Mouse (Mus musculus) heart, embryonic 16.5 days (tissue): ENCODE measurements around the gene Arrdc2. TPM values are rescaled to one million over a fixed set of nuclear protein-coding genes. Genes with fewer than 3 reads are reported as not detected.
A peak's percentile ranks its signal among the peaks of the same experiment; 100 is the strongest.

Experiments
- ATAC-seq: fragments of 200-750 bp; cut with Nextera tagmentation; replicated peaks from 2 replicates; pipeline ENCODE4 v1.8.0; 2017; ENCODE audit warnings: moderate number of reproducible peaks; ENCODE audit not compliant: insufficient read depth, low FRiP score; ENCODE audit errors: extremely low read depth
- H3K27ac ChIP-seq: fragments of 300-500 bp; sonication (generic); 2 replicates; pipeline ENCODE4 v1.5.1; 2014; ENCODE audit warnings: mild to moderate bottlenecking, low read length, control low read depth, moderate library complexity
- H3K27me3 ChIP-seq: fragments of 300-500 bp; sonication (generic); 2 replicates; pipeline ENCODE4 v1.6.1; 2014; ENCODE audit warnings: low read length, mixed read lengths; ENCODE audit not compliant: control insufficient read depth, insufficient read depth
- H3K36me3 ChIP-seq: fragments of 300-500 bp; sonication (generic); 2 replicates; pipeline ENCODE4 v1.6.1; 2014; ENCODE audit not compliant: control insufficient read depth, insufficient read depth
- H3K4me1 ChIP-seq: fragments of 300-500 bp; sonication (generic); 2 replicates; pipeline ENCODE4 v1.6.1; 2014; ENCODE audit warnings: low read length, mixed read lengths; ENCODE audit not compliant: control insufficient read depth, insufficient read depth
- H3K4me2 ChIP-seq: fragments of 300-500 bp; sonication (generic); 2 replicates; pipeline ENCODE4 v1.6.1; 2014; ENCODE audit warnings: low read depth, mild to moderate bottlenecking, control low read depth, low read length
- H3K4me3 ChIP-seq: fragments of 300-500 bp; sonication (generic); 2 replicates; pipeline ENCODE4 v1.5.1; 2014; ENCODE audit warnings: mild to moderate bottlenecking, control low read depth, low read length
- H3K9ac ChIP-seq: fragments of 300-500 bp; sonication (generic); 2 replicates; pipeline ENCODE4 v1.6.1; 2014; ENCODE audit warnings: low read length, control low read depth
- H3K9me3 ChIP-seq: fragments of 300-500 bp; sonication (generic); replicated peaks from 2 replicates; pipeline ENCODE4 v1.6.1; 2016; ENCODE audit warnings: low read length; ENCODE audit not compliant: control insufficient read depth
- WGBS: fragments of 180-500 bp; shearing (Covaris S2); extraction: QIAGEN DNeasy Blood & Tissue Kit; methylation state at CpG from one replicate; pipeline ENCODE4 v1.1.7; 2014; 5-methylcytosine and 5-hydroxymethylcytosine counted together
- polyA plus RNA-seq: library from polyadenylated mRNA; unstranded; fragments of >200 nt; fragmentation: Nextera tagmentation; extraction: Ambion mirVana; gene quantifications from 2 replicates; pipeline ENCODE4 v1.2.1, GENCODE M21; 2015

Gene Arrdc2
- polyA plus RNA-seq, 1 experiment from 2014 or later: 3.7 TPM

DNA sequence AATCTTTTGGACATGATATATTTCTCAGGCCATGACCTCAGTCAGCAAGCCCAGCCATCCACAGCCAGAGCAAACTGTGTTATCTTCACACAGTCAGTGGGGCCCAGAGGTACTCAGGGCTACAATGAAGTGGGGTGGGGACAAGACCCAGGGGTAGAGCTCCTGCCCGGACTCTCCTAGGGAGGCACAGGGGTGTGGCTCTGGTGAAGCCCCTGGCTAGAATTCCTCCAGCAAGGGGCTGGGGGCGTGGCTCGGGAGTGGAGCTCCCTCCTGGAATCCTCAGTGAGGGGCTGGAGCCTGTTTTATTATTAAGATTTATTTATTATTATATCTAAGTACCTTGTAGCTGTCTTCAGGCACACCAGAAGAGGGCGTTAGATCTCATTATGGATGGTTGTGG, 36.9 kb upstream of the Arrdc2 start:
- Histone ChIP-seq H3K27me3 (no peaks in the 10 kb centered on the region), H3K36me3 (no peaks in the 10 kb centered on the region), H3K9ac (no peak overlapping the region), H3K27ac (no peak overlapping the region), H3K4me3 (no peak overlapping the region), H3K4me1 (peaks cover 19% of the 10 kb centered on the region), H3K9me3 (no peaks in the 10 kb centered on the region), H3K4me2 (no peak overlapping the region)
- WGBS: 52% methylated on average over 4 of the region's 4 CpGs
- ATAC-seq: no peak

GRCm38 (mm10) chr8:70874441-70874840, 34.9 kb upstream of the Arrdc2 start:
- Histone ChIP-seq H3K36me3 (no peaks in the 10 kb centered on the region), H3K9me3 (no peaks in the 10 kb centered on the region), H3K27me3 (no peaks in the 10 kb centered on the region), H3K4me1 (peaks cover 6% of the 10 kb centered on the region; the same call in 1 of the 2 replicates), H3K27ac (no peak overlapping the region), H3K4me2 (no peak overlapping the region), H3K4me3 (no peak overlapping the region), H3K9ac (no peak overlapping the region)
- WGBS: 87% methylated on average over 13 of the region's 13 CpGs
- no peak for ATAC-seq

- Histone ChIP-seq H3K4me3 (peak within 1 kb of the TSS; percentile 83), H3K36me3 (no peaks in the 10 kb centered on the region), H3K27me3 (no peaks in the 10 kb centered on the region), H3K27ac (peak within 1 kb of the TSS; percentile 85), H3K9ac (peak within 1 kb of the TSS; percentile 82), H3K9me3 (no peaks in the 10 kb centered on the region), H3K4me2 (peak within 1 kb of the TSS; percentile 98), H3K4me1 (peaks cover 15% of the 10 kb centered on the region)
- 1% methylated on average over 46 of the region's 46 CpGs for WGBS
- peak; percentile 88 for ATAC-seq
Measured at GRCm38 (mm10) chr8:70873364-70873985, 34.0 kb upstream of the Arrdc2 start, which contains the start of gene Ccdc124. Ccdc124 (minus strand) TSS chr8:70873935.

GRCm38 (mm10) chr8:70872643-70873363, 33.3 kb upstream of the Arrdc2 start:
- no peaks in the 10 kb centered on the region for H3K36me3 ChIP-seq

GRCm38 (mm10) chr8:70871195-70871807, 31.8 kb upstream of the Arrdc2 start:
- Histone ChIP-seq H3K4me2 (no peak overlapping the region), H3K36me3 (no peaks in the 10 kb centered on the region), H3K9me3 (no peaks in the 10 kb centered on the region), H3K9ac (no peak overlapping the region; the same call in 1 of the 2 replicates), H3K4me3 (no peak overlapping the region), H3K27ac (no peak overlapping the region; the same call in 1 of the 2 replicates), H3K4me1 (peaks cover 20% of the 10 kb centered on the region), H3K27me3 (no peaks in the 10 kb centered on the region)
- ATAC-seq: no peak
- 75% methylated on average over 5 of the region's 5 CpGs for WGBS

More at GRCm38 (mm10) chr8:70872643-70873363, 33.3 kb upstream of the Arrdc2 start:
- Histone ChIP-seq H3K4me3 (peak overlapping the region; percentile 83), H3K27me3 (no peaks in the 10 kb centered on the region), H3K4me2 (peak overlapping the region; percentile 98), H3K27ac (peak overlapping the region; percentile 85), H3K9me3 (no peaks in the 10 kb centered on the region), H3K9ac (peak overlapping the region; percentile 82), H3K4me1 (peaks cover 18% of the 10 kb centered on the region)
- no peak for ATAC-seq
- WGBS: 4% methylated on average over 31 of the region's 31 CpGs

DNA sequence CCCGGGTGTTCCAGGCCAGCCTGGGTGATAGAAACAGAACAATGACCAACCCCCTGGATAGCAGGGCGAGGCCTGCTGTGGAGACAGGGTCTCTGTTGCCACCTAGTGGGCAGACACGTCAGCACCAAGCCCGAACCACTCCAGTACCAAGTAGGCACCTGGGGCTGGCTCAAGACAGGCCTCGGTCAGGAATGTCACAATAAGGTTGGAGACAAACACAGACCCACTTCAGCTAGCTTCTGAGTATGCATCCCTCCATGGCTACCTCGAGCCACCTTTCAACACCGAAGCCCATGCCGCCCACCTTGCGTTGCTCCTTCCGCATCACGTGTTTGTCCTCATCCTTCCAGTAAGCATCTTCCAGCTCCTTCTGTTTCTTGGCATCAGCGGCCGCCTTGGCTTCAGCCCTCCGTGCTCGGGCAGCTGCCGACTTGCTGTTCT, 30.1 kb upstream of the Arrdc2 start:
- H3K27ac ChIP-seq: no peak overlapping the region
- no peak for ATAC-seq
- no peaks in the 10 kb centered on the region for H3K9me3 ChIP-seq
- no peaks in the 10 kb centered on the region for H3K27me3 ChIP-seq
- no peak overlapping the region for H3K9ac ChIP-seq
- H3K36me3 ChIP-seq: no peaks in the 10 kb centered on the region
- WGBS: 46% methylated on average over 16 of the region's 16 CpGs
- H3K4me2 ChIP-seq: no peak overlapping the region
- peaks cover 27% of the 10 kb centered on the region for H3K4me1 ChIP-seq
- H3K4me3 ChIP-seq: no peak overlapping the region

DNA sequence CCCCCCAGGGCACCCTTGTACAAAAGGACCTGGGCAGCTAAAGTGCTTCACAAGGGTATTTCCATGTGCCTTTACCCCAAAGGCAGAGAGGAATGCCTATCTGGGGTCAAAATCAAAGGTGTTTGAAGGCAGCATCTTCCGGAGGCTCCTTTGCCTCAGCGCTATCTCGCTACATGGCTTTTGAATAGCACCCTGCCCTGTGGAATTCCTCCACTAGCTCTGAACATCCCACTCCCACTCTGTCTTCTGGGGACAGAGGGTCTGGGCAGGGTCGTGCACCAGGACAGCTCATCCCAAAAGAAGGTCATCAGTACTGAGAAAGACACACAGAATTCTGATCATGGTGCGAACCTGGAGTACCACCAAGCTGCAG, 29.7 kb upstream of the Arrdc2 start:
- 50% methylated on average over 5 of the region's 5 CpGs for WGBS
- H3K4me2 ChIP-seq: no peak overlapping the region
- H3K27ac ChIP-seq: 0 out of 2 replicates have a peak overlapping the region, but pooled peaks have one; percentile 2
- H3K36me3 ChIP-seq: no peaks in the 10 kb centered on the region
- H3K27me3 ChIP-seq: no peaks in the 10 kb centered on the region
- no peak overlapping the region for H3K4me3 ChIP-seq
- H3K9me3 ChIP-seq: no peaks in the 10 kb centered on the region
- H3K9ac ChIP-seq: peak overlapping the region; percentile 42; the same call in 1 of the 2 replicates
- peaks cover 31% of the 10 kb centered on the region for H3K4me1 ChIP-seq
- ATAC-seq: no peak

DNA sequence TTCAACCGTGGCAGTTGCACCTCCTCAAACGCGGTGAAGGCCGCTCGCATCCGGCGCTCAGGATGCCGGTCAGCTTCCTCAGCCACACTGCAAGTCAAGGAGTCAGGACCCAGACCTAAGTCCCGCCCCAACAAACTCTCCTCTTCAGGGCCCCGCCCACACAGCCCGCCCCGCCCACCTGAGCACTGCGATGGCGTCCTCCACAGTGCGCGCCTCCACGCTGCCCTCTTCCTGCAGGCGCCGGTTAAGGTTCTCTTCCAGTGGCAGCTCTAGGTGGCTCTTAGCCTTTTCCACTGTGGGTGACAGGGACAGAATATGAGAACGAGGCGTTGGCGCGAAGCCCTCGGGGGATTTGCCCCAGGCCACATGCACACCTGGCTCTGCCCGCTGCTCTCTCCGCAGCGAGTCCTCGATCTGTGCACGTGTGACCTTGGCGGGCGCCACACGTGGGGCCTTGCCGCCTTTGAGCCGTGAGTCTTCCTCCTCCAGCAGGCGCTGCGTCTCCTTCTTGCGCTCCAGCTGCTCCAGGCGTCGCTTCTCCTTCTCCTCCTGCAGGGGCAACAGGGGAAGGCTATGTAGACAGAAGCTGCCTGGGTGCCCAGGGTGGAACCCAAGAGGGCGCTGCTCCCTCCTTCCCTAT, 29.2 kb upstream of the Arrdc2 start:
- WGBS: 29% methylated on average over 40 of the region's 40 CpGs
- H3K9ac ChIP-seq: peak overlapping the region; percentile 42; the same call in 1 of the 2 replicates
- H3K4me1 ChIP-seq: peaks cover 35% of the 10 kb centered on the region
- no peaks in the 10 kb centered on the region for H3K27me3 ChIP-seq
- no peak for ATAC-seq
- peak overlapping the region; percentile 33 for H3K4me2 ChIP-seq
- 0 out of 2 replicates have a peak overlapping the region, but pooled peaks have one; percentile 2 for H3K27ac ChIP-seq
- H3K36me3 ChIP-seq: no peaks in the 10 kb centered on the region
- H3K4me3 ChIP-seq: peak overlapping the region; percentile 1; the same call in 1 of the 2 replicates
- H3K9me3 ChIP-seq: no peaks in the 10 kb centered on the region
